Mouse (Mus musculus): ENCODE data around the gene 1700034J05Rik. TPM values are rescaled to one million over a fixed set of nuclear protein-coding genes. Genes with fewer than 3 reads are reported as not detected.

Gene 1700034J05Rik
- polyA plus RNA-seq, 1 experiment from 2014 or later, result not detected

DNA sequence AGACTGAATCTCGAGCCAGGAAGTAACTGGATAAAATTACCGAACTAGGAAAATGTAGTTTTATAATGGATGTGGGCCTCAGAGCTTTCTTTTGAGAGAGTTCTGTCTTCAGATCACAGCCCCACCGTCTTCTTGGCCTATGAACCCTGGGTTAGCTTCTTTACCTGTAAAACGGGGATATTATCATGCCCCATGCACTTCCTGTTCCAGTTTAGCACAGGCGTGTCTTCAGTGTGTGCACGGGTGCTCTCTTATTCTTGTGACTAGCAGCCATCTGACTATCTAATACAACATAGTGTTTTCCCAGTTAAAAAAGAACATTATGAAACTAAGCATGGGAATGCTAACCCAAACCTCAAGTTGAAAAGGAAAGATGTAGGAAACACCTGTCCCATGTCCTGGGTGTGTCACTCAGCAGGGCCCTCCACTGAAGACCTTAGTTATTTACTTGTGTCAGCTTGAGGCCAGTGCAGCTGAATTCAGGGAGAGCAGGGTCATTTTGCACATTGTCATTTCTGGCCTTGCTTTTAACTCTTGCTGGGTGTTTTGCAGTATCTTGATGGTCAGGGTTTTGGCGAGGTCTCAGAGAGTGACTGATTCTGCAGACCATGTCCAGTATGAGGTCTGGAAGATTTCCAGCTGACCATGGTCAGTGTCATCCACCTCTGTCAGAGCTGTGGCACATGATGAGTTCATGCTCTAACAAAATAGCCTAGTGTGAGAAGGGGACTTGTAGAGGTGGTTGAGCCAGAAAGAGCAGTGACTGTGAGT is 12.5 kb downstream of the 1700034J05Rik start:
- Histone ChIP-seq H3K9ac (no peak overlapping the region), H3K4me1 (no peaks in the 10 kb centered on the region), H3K9me3 (no peaks in the 10 kb centered on the region), H3K27me3 (no peaks in the 10 kb centered on the region), H3K36me3 (replicated peaks) (no peaks in the 10 kb centered on the region; the same call in 1 of the 2 replicates), H3K27ac (no peak overlapping the region), H3K4me2 (no peak overlapping the region), H3K4me3 (replicated peaks) (no peak overlapping the region)
- 88% methylated on average over 7 of the region's 7 CpGs for WGBS
- no peak for ATAC-seq (ENCODE audit: low FRiP score)

DNA sequence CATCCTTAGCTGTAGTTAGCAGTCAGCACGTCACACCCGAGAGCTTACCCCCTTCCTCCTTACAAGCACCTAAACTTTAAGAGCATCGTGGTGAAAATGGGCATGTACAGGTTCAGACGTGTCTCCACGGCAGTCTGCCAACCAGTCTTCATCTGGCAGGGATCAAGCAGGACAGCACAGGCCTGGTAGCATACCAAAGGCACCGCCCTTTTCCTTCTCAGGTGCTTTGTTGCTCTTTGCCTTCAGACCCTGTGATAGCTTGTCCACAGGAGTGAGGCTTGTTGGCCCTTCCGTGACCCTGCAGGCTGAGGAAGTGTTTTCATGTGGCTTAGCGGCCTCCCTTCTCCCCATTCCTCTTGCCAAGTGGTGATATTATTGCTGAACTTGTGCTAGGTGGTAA is 15.2 kb downstream of the 1700034J05Rik start:
- Histone ChIP-seq H3K27me3 (no peaks in the 10 kb centered on the region), H3K4me3 (replicated peaks) (no peak overlapping the region), H3K36me3 (replicated peaks) (no peaks in the 10 kb centered on the region; the same call in 1 of the 2 replicates), H3K9ac (no peak overlapping the region), H3K4me1 (no peaks in the 10 kb centered on the region), H3K4me2 (no peak overlapping the region), H3K9me3 (no peaks in the 10 kb centered on the region), H3K27ac (no peak overlapping the region)
- ATAC-seq (ENCODE audit: low FRiP score), result no peak
- 91% methylated on average over 8 of the region's 8 CpGs for WGBS

DNA sequence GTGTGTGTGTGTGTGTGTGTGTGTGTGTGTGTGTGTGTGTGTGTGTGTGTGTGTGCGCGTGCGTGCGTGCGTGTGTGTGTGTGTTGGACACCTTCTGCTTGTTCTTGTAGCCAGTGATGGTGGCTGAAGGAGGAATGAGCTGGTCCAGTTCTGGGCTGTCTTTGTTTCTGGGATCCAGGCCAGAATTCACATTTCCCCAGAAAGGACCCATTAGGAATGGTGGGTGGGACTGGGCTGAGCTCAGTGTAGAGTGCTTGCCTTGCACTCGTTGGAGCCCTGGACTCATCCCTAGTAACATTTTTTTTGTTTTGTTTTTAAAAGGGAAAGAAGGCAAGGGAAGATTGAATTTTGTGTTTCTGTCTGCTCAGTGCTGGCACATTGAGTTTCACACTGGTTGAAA is 18.3 kb downstream of the 1700034J05Rik start:
- H3K4me1 ChIP-seq, result no peaks in the 10 kb centered on the region
- H3K4me2 ChIP-seq, result no peak overlapping the region
- no peaks in the 10 kb centered on the region for H3K27me3 ChIP-seq
- no peak overlapping the region for H3K9ac ChIP-seq
- H3K4me3 ChIP-seq (replicated peaks), result no peak overlapping the region
- no peak for ATAC-seq (ENCODE audit: low FRiP score)
- no peaks in the 10 kb centered on the region; the same call in 1 of the 2 replicates for H3K36me3 ChIP-seq (replicated peaks)
- 78% methylated on average over 6 of the region's 6 CpGs for WGBS
- H3K9me3 ChIP-seq, result no peaks in the 10 kb centered on the region
- no peak overlapping the region for H3K27ac ChIP-seq

DNA sequence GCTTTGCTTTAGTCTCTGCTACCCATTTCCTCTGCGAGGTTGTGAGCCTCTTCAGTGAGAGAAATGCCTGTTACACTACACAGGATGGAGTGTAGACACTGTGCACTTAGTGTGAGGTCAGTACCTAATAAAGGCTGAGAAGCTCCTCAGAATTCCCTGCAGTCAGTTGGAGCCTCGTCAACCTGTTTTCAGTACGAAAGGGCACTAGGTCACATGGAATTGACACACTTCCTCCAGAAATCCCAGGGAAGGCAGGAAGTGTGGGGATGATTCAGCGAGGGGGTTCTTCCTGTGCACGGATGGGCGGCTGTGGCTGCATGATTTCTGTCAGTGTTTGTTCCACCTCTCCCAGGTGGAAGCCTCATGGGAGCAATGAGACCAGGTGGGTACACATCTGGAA is 21.1 kb downstream of the 1700034J05Rik start:
- Histone ChIP-seq H3K4me1 (peaks cover 5% of the 10 kb centered on the region; the same call in 1 of the 2 replicates), H3K4me3 (replicated peaks) (no peak overlapping the region), H3K36me3 (replicated peaks) (no peaks in the 10 kb centered on the region), H3K9me3 (no peaks in the 10 kb centered on the region), H3K9ac (no peak overlapping the region), H3K27me3 (no peaks in the 10 kb centered on the region), H3K4me2 (no peak overlapping the region), H3K27ac (no peak overlapping the region)
- ATAC-seq (ENCODE audit: low FRiP score), result no peak
- 80% methylated on average over 6 of the region's 6 CpGs for WGBS

DNA sequence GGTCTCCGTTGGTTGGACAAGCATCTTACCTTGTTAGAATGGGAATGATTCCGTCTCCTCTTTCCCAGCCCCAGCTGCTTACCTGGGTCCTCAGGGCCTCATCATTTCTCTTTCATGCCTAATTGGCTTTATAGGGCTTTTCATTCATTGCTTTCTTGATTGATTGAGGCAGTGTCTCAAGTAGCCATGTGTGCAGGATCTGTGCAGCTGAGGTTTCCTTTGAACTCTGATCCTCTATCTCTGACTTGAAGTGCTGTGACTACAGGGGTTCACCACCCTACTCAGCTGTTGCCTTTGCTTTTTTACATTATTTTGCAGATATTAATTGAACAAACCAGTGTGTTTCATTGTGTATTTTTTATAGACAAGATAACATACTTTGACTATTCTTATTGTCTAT is 25.2 kb downstream of the 1700034J05Rik start:
- no peaks in the 10 kb centered on the region for H3K9me3 ChIP-seq
- 38% methylated on average over 2 of the region's 2 CpGs for WGBS
- H3K36me3 ChIP-seq (replicated peaks), result no peaks in the 10 kb centered on the region
- H3K9ac ChIP-seq, result no peak overlapping the region
- no peak overlapping the region for H3K4me3 ChIP-seq (replicated peaks)
- no peak overlapping the region for H3K27ac ChIP-seq
- no peaks in the 10 kb centered on the region for H3K27me3 ChIP-seq
- H3K4me2 ChIP-seq, result no peak overlapping the region
- no peak for ATAC-seq (ENCODE audit: low FRiP score)
- peaks cover 9% of the 10 kb centered on the region; the same call in 1 of the 2 replicates for H3K4me1 ChIP-seq

DNA sequence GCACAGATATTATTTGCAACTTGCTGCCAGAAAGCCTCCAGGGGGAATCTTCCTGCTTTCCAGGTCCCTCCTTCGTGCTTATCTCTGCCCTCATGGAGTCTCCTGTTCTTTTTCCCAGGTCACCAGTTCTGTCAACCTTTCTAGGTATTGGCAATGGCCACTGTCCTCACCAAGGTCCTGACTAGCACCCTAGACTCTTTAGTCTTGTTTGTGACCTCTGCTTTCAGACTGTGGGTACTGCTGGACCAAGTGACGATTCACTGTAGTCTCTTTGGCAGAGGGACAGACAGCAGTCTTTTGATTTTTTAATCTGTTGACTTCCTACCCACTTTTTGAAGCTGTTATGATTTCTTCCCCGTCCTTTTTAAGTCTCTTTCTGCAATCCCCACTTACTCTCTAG is 26.1 kb downstream of the 1700034J05Rik start:
- Histone ChIP-seq H3K4me1 (peaks cover 9% of the 10 kb centered on the region; the same call in 1 of the 2 replicates), H3K27ac (no peak overlapping the region), H3K9ac (no peak overlapping the region), H3K27me3 (no peaks in the 10 kb centered on the region), H3K36me3 (replicated peaks) (no peaks in the 10 kb centered on the region), H3K9me3 (no peaks in the 10 kb centered on the region), H3K4me2 (no peak overlapping the region), H3K4me3 (replicated peaks) (no peak overlapping the region)
- WGBS, result 68% methylated on average over 3 of the region's 3 CpGs
- no peak for ATAC-seq (ENCODE audit: low FRiP score)

DNA sequence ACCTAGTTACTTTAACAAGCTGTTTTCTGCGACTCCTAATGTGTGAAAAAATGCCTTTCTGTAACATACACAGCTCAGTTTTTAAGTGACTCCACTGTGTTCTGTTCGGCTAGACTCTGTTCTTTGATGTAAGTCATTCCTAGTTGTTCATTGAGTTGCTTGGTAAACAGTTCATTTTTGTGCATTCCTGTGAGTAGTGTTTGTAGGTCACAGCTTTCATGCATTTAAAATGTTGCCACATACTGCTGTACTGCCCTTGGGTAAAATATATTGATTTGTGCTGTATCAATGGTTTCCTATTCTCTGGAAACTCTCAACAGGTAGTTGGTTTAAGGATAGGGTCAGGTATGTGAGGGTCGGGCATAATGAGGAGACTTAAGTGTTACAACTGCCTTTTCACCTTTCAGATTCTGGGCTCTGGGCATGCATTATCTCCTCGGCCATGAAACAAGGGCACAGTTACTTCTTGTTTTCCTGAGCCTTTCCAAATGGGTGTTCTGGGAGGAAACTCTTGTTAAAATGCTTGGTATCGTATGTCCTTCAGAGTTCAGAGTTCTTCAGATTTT is 27.7 kb downstream of the 1700034J05Rik start:
- Histone ChIP-seq H3K36me3 (replicated peaks) (no peaks in the 10 kb centered on the region), H3K27ac (no peak overlapping the region), H3K27me3 (no peaks in the 10 kb centered on the region), H3K9me3 (no peaks in the 10 kb centered on the region), H3K4me2 (no peak overlapping the region), H3K4me3 (replicated peaks) (no peak overlapping the region), H3K4me1 (peaks cover 9% of the 10 kb centered on the region; the same call in 1 of the 2 replicates), H3K9ac (no peak overlapping the region)
- ATAC-seq (ENCODE audit: low FRiP score), result no peak
- WGBS, result 80% methylated on average over 5 of the region's 5 CpGs

DNA sequence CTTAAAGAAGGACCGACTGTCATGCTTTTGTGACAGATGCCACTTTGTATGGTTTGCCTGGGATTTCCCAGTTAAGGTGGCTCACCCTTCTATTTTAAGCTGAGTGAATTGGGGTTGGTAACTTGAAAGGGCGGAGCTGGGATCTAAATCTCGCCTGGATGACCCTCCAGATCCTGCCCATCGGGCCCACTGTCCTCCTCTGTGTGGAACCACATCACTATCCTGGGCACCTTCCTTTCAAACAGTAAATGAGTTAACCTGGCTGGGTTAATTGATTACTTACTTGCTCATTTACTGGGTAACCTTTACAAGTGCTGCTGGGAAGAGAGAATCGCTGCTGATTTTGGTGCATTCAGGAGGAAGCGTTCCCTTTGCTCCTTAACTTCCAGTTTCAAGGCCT is 35.9 kb downstream of the 1700034J05Rik start:
- no peak overlapping the region for H3K4me3 ChIP-seq (replicated peaks)
- no peak overlapping the region for H3K27ac ChIP-seq
- WGBS, result 86% methylated on average over 6 of the region's 6 CpGs

DNA sequence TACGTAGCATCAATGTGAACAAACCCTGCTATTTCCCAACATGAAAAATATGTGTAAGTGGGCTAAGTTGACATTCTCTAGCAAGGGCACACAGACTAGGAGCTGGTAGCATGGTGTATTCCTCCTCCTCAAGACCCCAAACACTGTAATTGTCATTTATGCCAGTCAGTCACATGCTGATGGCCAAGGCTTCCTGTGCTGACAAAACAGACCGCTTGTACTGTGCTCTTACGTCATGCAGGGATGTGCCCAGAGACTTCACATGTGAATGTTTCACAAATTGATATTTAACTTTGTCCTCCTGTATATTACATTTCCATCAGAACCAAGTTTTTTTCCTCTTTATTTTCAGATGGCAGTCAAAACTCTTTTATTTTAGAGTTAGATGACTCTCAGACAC is 36.8 kb downstream of the 1700034J05Rik start:
- Histone ChIP-seq H3K36me3 (replicated peaks) (no peaks in the 10 kb centered on the region), H3K9me3 (no peaks in the 10 kb centered on the region), H3K4me1 (peaks cover 12% of the 10 kb centered on the region), H3K4me3 (replicated peaks) (no peak overlapping the region), H3K27me3 (no peaks in the 10 kb centered on the region), H3K9ac (no peak overlapping the region), H3K4me2 (no peak overlapping the region), H3K27ac (no peak overlapping the region)
- 89% methylated on average over 3 of the region's 3 CpGs for WGBS
- ATAC-seq (ENCODE audit: low FRiP score), result no peak

More for the DNA sequence above, 35.9 kb downstream of the 1700034J05Rik start:
- Histone ChIP-seq H3K9ac (no peak overlapping the region), H3K36me3 (replicated peaks) (no peaks in the 10 kb centered on the region), H3K4me1 (peaks cover 6% of the 10 kb centered on the region), H3K9me3 (no peaks in the 10 kb centered on the region), H3K27me3 (no peaks in the 10 kb centered on the region), H3K4me2 (no peak overlapping the region)
- ATAC-seq (ENCODE audit: low FRiP score), result no peak

DNA sequence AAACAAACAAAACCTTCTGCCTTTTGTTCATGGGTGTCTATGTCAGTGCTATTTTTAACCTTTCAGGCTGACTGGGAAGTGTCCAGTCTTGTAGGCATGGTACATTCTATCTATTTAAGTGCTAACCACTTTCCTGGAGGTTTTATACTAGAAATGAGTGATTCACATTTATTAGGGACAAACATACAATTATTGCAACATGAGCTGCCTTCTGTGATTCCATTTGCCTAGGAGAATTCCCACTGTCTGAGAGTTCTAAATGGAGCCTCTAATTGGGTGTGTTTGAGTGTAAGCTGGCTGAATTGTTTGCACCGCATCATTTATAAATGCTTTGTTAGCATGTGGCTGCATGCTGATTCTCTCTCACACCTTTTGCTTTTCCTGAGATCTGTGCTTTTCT is 38.4 kb downstream of the 1700034J05Rik start:
- Histone ChIP-seq H3K27me3 (no peaks in the 10 kb centered on the region), H3K9ac (no peak overlapping the region)

DNA sequence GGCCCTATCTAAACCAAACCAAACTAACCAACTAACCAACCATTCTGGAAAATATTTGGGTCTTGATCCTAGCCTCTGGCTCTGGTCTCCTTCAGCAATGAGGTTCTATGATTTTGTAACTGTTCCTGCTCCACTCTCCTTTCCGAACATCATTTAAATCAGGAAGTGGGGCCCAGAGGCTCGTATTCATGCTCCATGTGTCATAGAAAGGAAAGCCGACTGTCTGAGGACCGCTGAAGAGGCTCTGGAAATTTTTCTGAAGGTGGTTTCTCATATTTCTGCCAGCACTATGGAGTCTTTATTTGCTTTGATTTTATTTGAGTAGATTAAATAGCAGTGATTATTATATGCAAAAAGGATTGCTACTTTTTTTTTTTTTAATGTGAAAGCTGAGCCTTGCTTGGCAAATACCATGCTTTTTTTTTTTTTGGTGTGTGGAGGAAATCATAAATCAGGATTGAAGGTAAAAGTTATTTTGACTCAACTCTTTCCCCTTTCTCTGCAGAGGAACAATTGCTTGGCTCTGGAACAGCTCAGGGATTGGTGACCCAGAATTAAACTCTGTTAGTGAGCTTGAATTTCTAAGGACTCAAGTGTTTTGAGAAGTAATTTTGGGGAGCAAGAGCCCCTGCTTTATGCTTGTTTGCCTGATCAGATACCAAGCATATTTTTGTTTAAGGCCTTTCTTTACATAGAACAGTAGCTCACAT is 40.6 kb downstream of the 1700034J05Rik start:
- no peak overlapping the region for H3K4me2 ChIP-seq
- H3K36me3 ChIP-seq (replicated peaks), result no peaks in the 10 kb centered on the region
- WGBS, result 69% methylated on average over 4 of the region's 4 CpGs
- peaks cover 12% of the 10 kb centered on the region for H3K4me1 ChIP-seq
- no peaks in the 10 kb centered on the region for H3K9me3 ChIP-seq
- H3K4me3 ChIP-seq (replicated peaks), result no peak overlapping the region
- ATAC-seq (ENCODE audit: low FRiP score), result no peak
- no peak overlapping the region for H3K9ac ChIP-seq
- H3K27ac ChIP-seq, result no peak overlapping the region
- no peaks in the 10 kb centered on the region for H3K27me3 ChIP-seq

More for the DNA sequence above, 38.4 kb downstream of the 1700034J05Rik start:
- H3K36me3 ChIP-seq (replicated peaks), result no peaks in the 10 kb centered on the region
- H3K9me3 ChIP-seq, result no peaks in the 10 kb centered on the region
- H3K27ac ChIP-seq, result no peak overlapping the region
- peaks cover 12% of the 10 kb centered on the region for H3K4me1 ChIP-seq
- no peak overlapping the region for H3K4me2 ChIP-seq
- no peak overlapping the region for H3K4me3 ChIP-seq (replicated peaks)
- 57% methylated on average over 1 of the region's 1 CpGs for WGBS
- no peak for ATAC-seq (ENCODE audit: low FRiP score)

DNA sequence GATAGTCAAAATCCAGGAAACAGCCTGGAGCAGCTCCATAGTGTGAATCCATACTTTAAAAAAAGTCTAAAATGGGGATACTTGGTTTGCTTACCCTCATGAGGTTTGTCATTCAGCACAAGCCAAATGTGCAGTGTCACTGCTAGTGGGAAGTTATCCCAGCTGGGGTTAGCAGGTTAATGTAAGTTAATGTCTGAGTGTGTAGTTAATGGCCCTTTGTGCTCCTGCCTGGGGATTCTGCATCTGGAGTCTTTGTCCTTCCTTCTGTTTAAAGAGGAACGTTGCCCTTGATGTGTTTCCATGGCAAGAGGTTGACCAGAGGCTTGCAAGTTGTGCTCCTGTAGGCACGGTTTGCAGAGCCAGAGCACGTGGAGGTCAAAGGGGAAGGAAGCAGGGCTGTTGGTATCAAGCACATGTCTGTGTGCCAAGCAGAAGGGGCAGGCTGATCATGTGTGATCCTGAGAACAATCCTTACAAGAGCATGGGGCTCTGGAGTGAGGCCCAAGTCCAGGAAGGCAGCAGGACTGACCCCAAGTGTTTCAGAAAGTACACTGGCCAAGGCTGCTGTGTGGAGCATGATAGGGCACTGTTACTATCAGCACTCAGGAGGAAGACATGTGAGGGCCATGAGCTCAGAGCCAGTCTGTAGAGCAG is 41.3 kb downstream of the 1700034J05Rik start:
- 31% methylated on average over 3 of the region's 3 CpGs for WGBS
- ATAC-seq (ENCODE audit: low FRiP score), result no peak
- H3K36me3 ChIP-seq (replicated peaks), result no peaks in the 10 kb centered on the region
- H3K27me3 ChIP-seq, result no peaks in the 10 kb centered on the region
- H3K4me1 ChIP-seq, result peaks cover 12% of the 10 kb centered on the region
- no peak overlapping the region for H3K4me2 ChIP-seq
- H3K9ac ChIP-seq, result no peak overlapping the region
- H3K27ac ChIP-seq, result no peak overlapping the region
- H3K9me3 ChIP-seq, result no peaks in the 10 kb centered on the region
- H3K4me3 ChIP-seq (replicated peaks), result no peak overlapping the region

Measured in forebrain, embryonic 12.5 days (tissue).